Mouse (Mus musculus): ENCODE measurements around the gene Nlk. TPM values are rescaled to one million over a fixed set of nuclear protein-coding genes. Genes with fewer than 3 reads are reported as not detected.
A peak's percentile ranks its signal among the peaks of the same experiment; 100 is the strongest.
"Not testable (repeated sequence)": the region's sequence is repeated elsewhere in the genome, so short reads cannot be mapped to it uniquely, and the experiment has no call there.

Gene Nlk
- polyA plus RNA-seq, 1 experiment from 2014 or later, result 25.3 TPM

GRCm38 (mm10) chr11:78587677-78588076 is 109.5 kb downstream of the Nlk start:
- ATAC-seq (ENCODE audit: low FRiP score); H3K27ac ChIP-seq; H3K4me1 ChIP-seq; H3K9ac ChIP-seq; H3K4me3 ChIP-seq; H3K4me2 ChIP-seq (replicated peaks); H3K27me3 ChIP-seq; H3K9me3 ChIP-seq (replicated peaks): not testable (repeated sequence)
- WGBS, result 89% methylated on average over 1 of the region's 1 CpGs
- peaks cover 22% of the 10 kb centered on the region for H3K36me3 ChIP-seq

- ATAC-seq (ENCODE audit: low FRiP score), result no peak
- Histone ChIP-seq H3K9me3 (replicated peaks) (0 out of 2 replicates have a peak, but pooled peaks cover 4% of the 10 kb centered on the region), H3K36me3 (peaks cover 31% of the 10 kb centered on the region), H3K4me2 (replicated peaks) (no peak overlapping the region), H3K27me3 (no peaks in the 10 kb centered on the region), H3K9ac (no peak overlapping the region), H3K4me1 (no peaks in the 10 kb centered on the region), H3K4me3 (no peak overlapping the region), H3K27ac (no peak overlapping the region)
Measured at GRCm38 (mm10) chr11:78586099-78586498, 111.1 kb downstream of the Nlk start.

DNA sequence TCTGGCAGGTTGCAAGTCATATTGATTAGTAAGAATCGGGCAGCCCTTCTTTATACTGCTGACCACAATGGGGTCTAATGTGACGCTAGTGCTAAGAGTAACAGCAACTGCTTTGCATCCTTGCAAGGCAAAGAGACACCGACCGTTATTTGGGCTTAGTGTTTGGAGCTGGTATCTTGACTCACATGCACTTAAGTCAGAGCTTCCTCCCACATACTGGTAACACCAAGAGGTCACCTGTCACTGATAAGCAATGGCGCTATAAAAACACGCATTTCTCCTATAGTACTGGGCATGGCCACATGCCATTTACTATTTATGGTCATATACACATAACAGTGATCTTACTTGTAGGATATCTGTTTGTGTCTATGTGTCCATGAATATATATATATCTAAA is 114.3 kb downstream of the Nlk start:
- Histone ChIP-seq H3K4me2 (replicated peaks) (no peak overlapping the region), H3K27ac (no peak overlapping the region), H3K9me3 (replicated peaks) (0 out of 2 replicates have a peak, but pooled peaks cover 4% of the 10 kb centered on the region), H3K4me1 (no peaks in the 10 kb centered on the region), H3K27me3 (no peaks in the 10 kb centered on the region), H3K4me3 (no peak overlapping the region), H3K9ac (no peak overlapping the region), H3K36me3 (peaks cover 54% of the 10 kb centered on the region)
- WGBS, result 95% methylated on average over 6 of the region's 6 CpGs
- no peak for ATAC-seq (ENCODE audit: low FRiP score)

GRCm38 (mm10) chr11:78574975-78575374 is 122.2 kb downstream of the Nlk start:
- no peak for ATAC-seq (ENCODE audit: low FRiP score)
- Histone ChIP-seq H3K4me2 (replicated peaks) (no peak overlapping the region), H3K36me3 (peaks cover 70% of the 10 kb centered on the region), H3K27ac (no peak overlapping the region), H3K4me1 (no peaks in the 10 kb centered on the region), H3K4me3 (no peak overlapping the region), H3K9me3 (replicated peaks) (no peaks in the 10 kb centered on the region), H3K27me3 (no peaks in the 10 kb centered on the region), H3K9ac (no peak overlapping the region)
- 86% methylated on average over 2 of the region's 2 CpGs for WGBS

DNA sequence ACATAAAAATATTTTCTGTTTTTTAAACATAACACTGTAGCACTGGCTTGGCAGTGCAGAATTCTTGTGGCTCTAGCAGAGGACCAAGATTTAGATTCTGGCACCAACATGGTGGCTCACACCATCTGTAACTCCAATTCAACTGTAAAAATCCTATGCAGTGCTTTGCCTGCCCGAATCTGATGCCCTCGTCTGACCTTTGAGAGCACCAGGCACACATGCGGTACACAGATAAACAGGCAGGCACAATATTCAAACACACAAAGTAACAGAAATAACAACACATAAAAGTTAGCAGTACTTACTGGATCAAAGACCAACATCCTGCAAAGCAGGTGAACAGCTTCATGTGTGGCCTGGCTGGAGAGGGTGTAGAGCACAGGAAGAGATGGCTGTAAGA is 122.6 kb downstream of the Nlk start:
- peaks cover 66% of the 10 kb centered on the region for H3K36me3 ChIP-seq
- H3K27me3 ChIP-seq, result no peaks in the 10 kb centered on the region
- WGBS, result 86% methylated on average over 3 of the region's 3 CpGs
- no peak overlapping the region for H3K27ac ChIP-seq
- no peaks in the 10 kb centered on the region for H3K9me3 ChIP-seq (replicated peaks)
- H3K9ac ChIP-seq, result no peak overlapping the region
- ATAC-seq (ENCODE audit: low FRiP score), result no peak
- H3K4me2 ChIP-seq (replicated peaks), result no peak overlapping the region
- no peaks in the 10 kb centered on the region for H3K4me1 ChIP-seq
- no peak overlapping the region for H3K4me3 ChIP-seq

- 95% methylated on average over 3 of the region's 4 CpGs for WGBS
Measured at GRCm38 (mm10) chr11:78574031-78574430, 123.1 kb downstream of the Nlk start.

GRCm38 (mm10) chr11:78571854-78572253 is 125.3 kb downstream of the Nlk start:
- Histone ChIP-seq H3K4me3 (no peak overlapping the region), H3K27me3 (no peaks in the 10 kb centered on the region), H3K9me3 (replicated peaks) (no peaks in the 10 kb centered on the region), H3K9ac (no peak overlapping the region), H3K27ac (no peak overlapping the region), H3K4me2 (replicated peaks) (no peak overlapping the region), H3K36me3 (peaks cover 53% of the 10 kb centered on the region), H3K4me1 (no peaks in the 10 kb centered on the region)
- WGBS, result 94% methylated on average over 6 of the region's 6 CpGs
- ATAC-seq (ENCODE audit: low FRiP score), result no peak

More at GRCm38 (mm10) chr11:78574031-78574430, 123.1 kb downstream of the Nlk start:
- H3K36me3 ChIP-seq, result peaks cover 65% of the 10 kb centered on the region
- H3K4me2 ChIP-seq (replicated peaks); H3K9ac ChIP-seq; H3K9me3 ChIP-seq (replicated peaks); H3K27ac ChIP-seq; ATAC-seq (ENCODE audit: low FRiP score); H3K4me3 ChIP-seq; H3K27me3 ChIP-seq; H3K4me1 ChIP-seq: not testable (repeated sequence)

- H3K27me3 ChIP-seq, result no peaks in the 10 kb centered on the region
- no peak overlapping the region for H3K4me2 ChIP-seq (replicated peaks)
- peaks cover 53% of the 10 kb centered on the region for H3K36me3 ChIP-seq
- 95% methylated on average over 8 of the region's 8 CpGs for WGBS
- H3K4me1 ChIP-seq, result no peaks in the 10 kb centered on the region
- no peak overlapping the region for H3K27ac ChIP-seq
- no peak overlapping the region for H3K9ac ChIP-seq
- H3K9me3 ChIP-seq (replicated peaks), result no peaks in the 10 kb centered on the region
- no peak overlapping the region for H3K4me3 ChIP-seq
- ATAC-seq (ENCODE audit: low FRiP score), result no peak
Measured at GRCm38 (mm10) chr11:78571441-78571840, 125.7 kb downstream of the Nlk start.

- Histone ChIP-seq H3K9ac (no peak overlapping the region), H3K27ac (no peak overlapping the region), H3K9me3 (replicated peaks) (no peaks in the 10 kb centered on the region), H3K27me3 (no peaks in the 10 kb centered on the region), H3K36me3 (peaks cover 50% of the 10 kb centered on the region), H3K4me2 (replicated peaks) (no peak overlapping the region), H3K4me3 (no peak overlapping the region), H3K4me1 (no peaks in the 10 kb centered on the region)
- ATAC-seq (ENCODE audit: low FRiP score), result no peak
- 69% methylated on average over 3 of the region's 3 CpGs for WGBS
Measured at GRCm38 (mm10) chr11:78569806-78570205, 127.4 kb downstream of the Nlk start.

DNA sequence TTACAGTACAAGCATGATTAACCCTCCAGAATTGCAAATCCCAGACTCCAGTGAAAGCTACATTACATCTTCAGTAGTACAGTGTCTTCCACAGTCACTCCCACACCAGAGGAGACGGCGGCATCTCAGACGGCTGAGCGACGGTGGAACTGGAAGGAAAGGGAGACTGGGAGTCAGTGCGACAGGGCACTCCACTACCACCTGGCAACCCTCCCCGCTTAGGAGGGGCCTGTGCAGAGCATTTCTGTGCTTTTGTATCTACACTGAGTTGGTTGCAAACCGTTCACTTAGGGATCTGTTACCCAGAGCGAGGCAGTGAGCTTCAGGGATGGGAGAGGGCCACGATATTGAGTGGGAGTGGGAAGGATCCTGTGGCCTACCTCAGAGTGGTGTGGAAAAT is 128.3 kb downstream of the Nlk start:
- Histone ChIP-seq H3K4me3 (no peak overlapping the region), H3K9ac (no peak overlapping the region), H3K9me3 (replicated peaks) (no peaks in the 10 kb centered on the region), H3K4me1 (no peaks in the 10 kb centered on the region), H3K27me3 (no peaks in the 10 kb centered on the region), H3K36me3 (peaks cover 45% of the 10 kb centered on the region), H3K4me2 (replicated peaks) (no peak overlapping the region), H3K27ac (no peak overlapping the region)
- ATAC-seq (ENCODE audit: low FRiP score), result no peak
- WGBS, result 91% methylated on average over 10 of the region's 10 CpGs

GRCm38 (mm10) chr11:78567614-78568013 is 129.6 kb downstream of the Nlk start:
- peaks cover 45% of the 10 kb centered on the region for H3K36me3 ChIP-seq
- no peak overlapping the region for H3K27ac ChIP-seq
- H3K9me3 ChIP-seq (replicated peaks), result no peaks in the 10 kb centered on the region
- H3K4me1 ChIP-seq, result no peaks in the 10 kb centered on the region
- 93% methylated on average over 6 of the region's 6 CpGs for WGBS
- no peaks in the 10 kb centered on the region for H3K27me3 ChIP-seq
- ATAC-seq (ENCODE audit: low FRiP score), result no peak
- H3K4me3 ChIP-seq, result no peak overlapping the region
- H3K9ac ChIP-seq, result no peak overlapping the region
- H3K4me2 ChIP-seq (replicated peaks), result no peak overlapping the region

DNA sequence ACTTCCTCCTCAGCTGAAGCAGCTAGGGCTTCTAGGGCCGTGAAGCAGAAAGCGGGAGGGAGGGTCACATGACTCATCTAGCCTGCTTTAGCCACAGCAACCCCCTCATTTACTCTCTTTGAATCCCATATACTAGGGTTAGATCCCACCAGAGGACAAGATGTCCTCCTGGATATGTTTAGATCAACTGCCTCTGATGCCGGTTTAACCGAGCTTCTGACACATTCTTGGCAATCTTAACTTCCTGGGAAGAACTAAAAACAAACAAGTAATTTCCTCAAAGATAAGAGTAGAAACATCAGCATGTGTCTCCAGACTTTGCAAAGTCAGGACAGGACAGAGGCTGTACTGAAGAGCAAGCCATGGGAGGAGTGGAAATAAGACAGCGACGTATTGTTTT is 130.4 kb downstream of the Nlk start:
- H3K27ac ChIP-seq, result no peak overlapping the region

DNA sequence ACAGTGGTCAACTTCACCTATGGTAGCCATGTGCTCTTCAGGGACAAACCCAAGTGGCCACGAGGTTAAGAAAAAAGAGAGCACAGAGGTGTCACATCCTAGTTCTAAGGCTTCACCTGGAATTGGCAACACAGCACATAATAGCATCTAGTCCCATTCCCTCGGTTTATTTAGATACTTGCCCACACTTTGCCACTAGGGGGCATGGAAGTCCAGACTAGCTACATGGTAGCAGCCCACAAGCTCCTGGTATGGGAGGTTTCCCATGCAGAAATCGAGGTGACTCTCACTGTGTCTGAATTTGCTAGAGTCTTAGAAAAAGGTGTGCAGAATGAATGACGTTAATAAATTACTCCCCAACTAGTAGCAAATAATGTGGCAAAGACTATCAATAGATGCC is 136.7 kb downstream of the Nlk start:
- Histone ChIP-seq H3K27me3 (no peaks in the 10 kb centered on the region), H3K4me2 (replicated peaks) (no peak overlapping the region), H3K9ac (no peak overlapping the region), H3K27ac (no peak overlapping the region), H3K36me3 (0 out of 2 replicates have a peak, but pooled peaks cover 6% of the 10 kb centered on the region), H3K4me1 (no peaks in the 10 kb centered on the region; the same call in 1 of the 2 replicates), H3K4me3 (no peak overlapping the region), H3K9me3 (replicated peaks) (no peaks in the 10 kb centered on the region)
- WGBS, result 16% methylated on average over 4 of the region's 4 CpGs
- 0 out of 2 replicates have a peak, but pooled peaks have one; percentile 61 for ATAC-seq (ENCODE audit: low FRiP score)

More for the DNA sequence above, 130.4 kb downstream of the Nlk start:
- Histone ChIP-seq H3K4me2 (replicated peaks) (no peak overlapping the region), H3K4me1 (no peaks in the 10 kb centered on the region), H3K9ac (no peak overlapping the region), H3K4me3 (no peak overlapping the region), H3K36me3 (peaks cover 37% of the 10 kb centered on the region), H3K27me3 (no peaks in the 10 kb centered on the region), H3K9me3 (replicated peaks) (no peaks in the 10 kb centered on the region)
- WGBS, result 80% methylated on average over 6 of the region's 6 CpGs
- ATAC-seq (ENCODE audit: low FRiP score), result no peak
